Mouse (Mus musculus): ENCODE measurements around the gene Kazn.

Gene Kazn

DNA sequence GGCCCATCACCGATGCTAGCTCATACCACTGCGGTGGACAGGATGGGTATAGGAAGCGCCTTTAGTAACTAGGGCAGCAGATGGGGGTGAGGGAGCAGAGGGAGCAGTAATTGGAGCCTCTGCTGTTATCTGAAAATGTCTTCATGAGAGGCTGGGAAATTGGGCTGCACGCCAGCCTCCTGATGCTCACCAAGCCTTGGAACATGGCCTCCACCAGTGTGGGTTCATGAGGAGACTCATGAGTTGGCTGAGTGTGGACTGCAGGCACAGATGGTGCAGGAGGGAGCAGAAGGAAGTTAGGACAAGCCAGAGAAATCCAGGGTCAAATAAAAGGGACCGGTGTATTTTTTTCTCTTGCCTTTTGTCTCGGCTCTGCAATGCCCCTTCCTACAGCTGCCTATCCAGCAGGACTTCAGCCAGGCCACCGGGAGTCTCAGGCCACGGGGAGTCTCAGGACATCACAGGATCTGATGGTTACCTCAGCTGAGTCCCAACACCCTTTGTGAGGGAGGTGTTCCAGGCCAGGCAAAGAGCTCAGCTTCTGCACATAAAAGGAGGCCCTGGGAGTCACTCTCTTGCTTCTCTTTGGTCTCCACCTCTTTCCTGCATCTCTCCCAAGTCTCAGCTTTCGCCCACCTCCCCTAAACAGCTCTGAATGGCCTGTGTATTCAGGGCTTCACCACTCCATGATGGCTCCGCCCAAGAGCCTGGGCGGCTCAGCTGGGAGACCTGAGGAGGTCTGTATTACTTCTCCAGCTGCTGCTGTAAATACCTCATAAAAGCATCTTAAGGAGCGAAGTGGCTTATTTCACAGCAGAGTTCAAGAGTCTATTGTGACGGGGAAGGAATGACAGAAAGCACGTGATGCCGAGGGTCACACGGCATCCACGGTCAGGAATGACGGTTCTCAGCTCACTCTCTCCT, 178.5 kb downstream of the Kazn start:
- DNase-seq (ENCODE audit: extremely low read depth, low read depth, low spot score): no peak

DNA sequence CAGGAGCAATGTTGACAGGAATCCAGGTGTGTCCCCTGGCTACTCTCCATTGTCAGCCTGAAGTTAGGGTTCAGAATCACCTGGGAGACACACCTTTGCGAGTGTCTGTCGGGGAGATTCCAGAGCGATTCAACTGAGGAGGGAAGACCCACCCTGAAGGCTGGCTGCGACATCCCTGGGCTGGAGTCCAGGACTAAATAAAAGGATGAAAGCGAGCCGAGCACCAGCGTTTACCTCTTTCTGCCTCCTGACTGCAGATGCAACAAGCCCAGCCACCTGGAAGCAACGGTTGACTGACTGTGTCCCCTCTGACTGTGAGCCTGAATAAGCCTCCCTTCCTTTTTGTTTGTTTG, 179.4 kb downstream of the Kazn start:
- DNase-seq (ENCODE audit: extremely low read depth, low read depth, low spot score): no peak

DNA sequence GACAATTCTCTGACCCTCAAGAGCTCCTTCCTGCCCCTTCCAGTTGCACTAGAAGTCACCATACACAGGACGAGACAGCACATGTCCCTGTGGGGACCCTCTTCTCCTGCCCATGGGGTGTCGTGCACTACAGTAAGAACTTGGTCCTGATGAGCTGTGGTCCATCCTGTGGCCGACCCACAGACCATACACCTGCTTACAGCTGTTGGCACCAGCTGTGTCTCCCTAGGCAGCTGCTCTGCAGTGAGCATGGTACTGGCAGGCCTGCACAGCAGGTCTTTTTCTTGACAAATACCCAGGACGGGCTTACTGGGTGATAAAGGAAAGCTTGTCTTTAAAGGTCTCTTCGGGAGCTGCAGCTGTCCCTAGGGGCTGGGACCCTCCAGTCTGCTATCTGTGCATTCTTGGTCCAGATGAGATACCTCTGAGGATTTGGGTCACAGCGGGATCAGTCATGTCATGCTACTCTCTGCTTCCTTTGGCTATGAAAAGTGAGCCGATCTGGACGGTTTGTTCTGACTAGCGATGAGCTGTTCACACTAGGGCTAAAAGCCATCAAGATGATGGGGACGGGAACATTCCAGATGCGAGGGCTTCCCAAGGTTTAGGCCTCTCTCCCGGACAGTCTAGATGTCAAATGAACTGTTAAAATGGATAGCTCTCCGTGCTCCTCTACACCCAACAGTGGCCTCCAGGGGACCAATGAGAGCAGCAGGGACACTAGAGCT, 179.9 kb downstream of the Kazn start:
- DNase-seq (ENCODE audit: extremely low read depth, low read depth, low spot score): no peak

DNA sequence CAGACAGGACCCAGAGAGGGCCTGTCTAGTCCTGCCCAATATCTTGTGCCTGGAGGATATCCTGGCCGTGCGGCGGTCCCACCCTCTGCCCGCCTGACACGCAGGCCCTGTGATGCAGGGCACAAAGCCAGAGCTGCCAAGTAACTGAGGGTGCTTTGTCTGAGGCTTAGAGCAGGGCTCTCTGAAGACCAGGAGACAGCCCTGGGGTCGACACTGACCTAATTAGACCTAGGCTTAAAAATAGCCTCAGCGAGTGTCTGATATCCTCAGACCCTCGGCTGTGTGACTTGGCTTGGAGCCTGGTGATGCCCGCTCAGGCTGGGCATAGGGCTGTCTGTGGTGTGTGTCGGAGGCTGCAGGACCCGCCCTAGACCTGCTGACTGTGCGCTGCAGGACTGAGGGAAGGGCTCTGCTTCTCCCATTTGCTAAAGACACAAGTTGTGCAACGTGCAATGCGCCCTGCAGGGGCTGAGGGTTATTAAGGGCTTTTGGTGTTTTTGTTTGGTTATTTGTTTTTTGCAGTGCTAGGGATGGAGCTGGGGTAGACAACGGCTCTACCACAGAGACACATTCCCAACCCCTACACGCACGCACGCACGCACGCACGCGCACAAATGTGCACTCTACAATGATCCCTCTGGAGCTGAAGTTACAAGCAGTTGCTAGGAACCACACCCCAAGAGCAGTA, 181.5 kb downstream of the Kazn start:
- no peak for DNase-seq (ENCODE audit: extremely low read depth, low read depth, low spot score)

DNA sequence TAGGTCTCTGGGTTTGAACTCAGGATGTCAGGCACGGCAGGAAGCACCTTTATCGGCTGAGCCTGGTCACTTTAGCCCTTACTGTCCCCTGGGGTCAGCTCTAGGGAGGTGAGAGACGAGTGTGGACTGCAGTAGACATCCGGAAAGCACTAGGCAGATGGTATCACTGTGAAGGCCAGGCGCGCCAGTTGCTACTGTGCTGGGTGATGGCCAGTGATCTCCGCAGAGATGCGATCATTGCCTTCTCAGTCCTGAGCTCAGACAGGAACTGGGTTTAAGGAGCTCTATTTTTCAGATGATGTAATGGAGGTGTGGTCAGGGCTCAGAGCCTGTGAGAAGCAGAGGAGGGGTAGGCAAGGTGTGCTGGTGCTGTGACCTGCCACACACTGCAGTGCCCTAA, 183.6 kb downstream of the Kazn start:
- no peak for DNase-seq (ENCODE audit: extremely low read depth, low read depth, low spot score)

DNA sequence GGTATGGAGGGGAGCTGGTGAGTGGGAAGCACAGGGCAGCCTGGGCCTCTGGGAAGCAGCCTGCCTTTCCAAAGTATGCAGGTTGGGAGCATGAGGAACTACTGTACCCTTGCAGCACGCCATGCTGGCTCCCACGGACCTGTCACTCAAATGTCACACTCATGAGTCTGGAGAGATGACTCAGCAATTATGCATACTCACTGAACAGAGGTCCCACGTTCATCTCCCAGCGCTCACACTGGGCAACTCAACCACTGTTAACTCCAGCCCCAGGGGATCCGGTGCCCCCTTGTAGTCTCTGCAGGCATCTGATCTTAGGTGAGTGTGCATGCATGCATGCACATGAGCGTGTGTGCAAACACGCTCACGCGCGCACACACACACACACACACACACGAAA, 184.6 kb downstream of the Kazn start:
- DNase-seq (ENCODE audit: extremely low read depth, low read depth, low spot score): no peak

DNA sequence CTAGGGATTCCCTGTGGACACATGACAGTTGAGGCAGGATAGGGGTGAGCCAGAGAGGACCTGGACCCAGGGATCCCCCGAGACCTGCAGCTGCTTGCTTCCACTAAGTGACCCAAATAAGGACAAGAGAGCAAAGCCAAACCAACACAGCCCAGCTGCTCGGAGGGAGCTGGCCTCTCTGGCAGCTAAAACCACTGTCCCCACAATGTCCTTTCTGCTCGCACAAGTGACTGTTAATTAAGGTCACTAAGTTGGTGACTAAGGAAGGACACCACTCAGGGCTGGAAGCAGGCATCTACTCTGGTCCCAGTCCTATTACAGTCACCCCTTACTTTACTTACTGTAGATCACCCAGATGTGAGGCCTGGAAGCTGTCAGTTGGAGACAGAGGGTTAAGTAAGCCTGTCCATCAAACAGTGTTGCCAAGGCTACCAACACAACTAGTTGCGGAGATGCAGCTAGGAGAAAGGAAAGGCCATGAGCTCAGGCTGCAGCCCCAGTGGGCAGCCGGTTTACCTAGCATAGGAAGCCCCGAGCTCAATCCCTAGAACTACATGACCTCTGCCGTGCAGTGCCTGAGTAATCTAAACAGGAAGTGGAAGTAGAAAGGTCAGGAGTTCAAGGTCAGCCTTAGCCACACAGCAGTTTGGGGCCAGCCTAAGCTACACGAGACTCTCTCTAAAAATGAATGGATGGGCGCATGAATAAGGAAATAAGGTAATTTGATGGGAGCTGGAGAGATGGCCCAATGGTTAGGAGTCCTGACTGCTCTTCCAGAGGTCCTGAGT, 185.3 kb downstream of the Kazn start:
- DNase-seq (ENCODE audit: extremely low read depth, low read depth, low spot score): no peak

DNA sequence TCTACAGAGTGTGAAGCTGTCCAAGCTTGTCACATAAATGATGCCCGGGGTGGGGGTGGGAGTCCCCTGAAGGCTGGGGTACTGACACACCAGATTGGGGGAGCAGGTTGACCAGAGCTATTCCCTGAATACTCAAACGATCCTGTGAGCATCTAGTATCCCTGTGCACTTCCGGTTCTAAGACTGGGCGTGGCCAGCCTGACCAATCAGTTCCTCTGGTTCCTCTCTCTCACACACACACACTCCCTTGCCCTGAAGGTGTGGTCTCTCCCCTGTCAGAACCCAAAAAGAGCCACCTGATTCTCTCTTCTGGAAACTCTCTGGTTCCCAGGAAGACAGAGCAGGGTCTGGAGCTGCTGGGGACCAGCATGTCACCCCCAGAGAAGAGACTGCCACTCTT, 185.9 kb downstream of the Kazn start:
- no peak for DNase-seq (ENCODE audit: extremely low read depth, low read depth, low spot score)

DNA sequence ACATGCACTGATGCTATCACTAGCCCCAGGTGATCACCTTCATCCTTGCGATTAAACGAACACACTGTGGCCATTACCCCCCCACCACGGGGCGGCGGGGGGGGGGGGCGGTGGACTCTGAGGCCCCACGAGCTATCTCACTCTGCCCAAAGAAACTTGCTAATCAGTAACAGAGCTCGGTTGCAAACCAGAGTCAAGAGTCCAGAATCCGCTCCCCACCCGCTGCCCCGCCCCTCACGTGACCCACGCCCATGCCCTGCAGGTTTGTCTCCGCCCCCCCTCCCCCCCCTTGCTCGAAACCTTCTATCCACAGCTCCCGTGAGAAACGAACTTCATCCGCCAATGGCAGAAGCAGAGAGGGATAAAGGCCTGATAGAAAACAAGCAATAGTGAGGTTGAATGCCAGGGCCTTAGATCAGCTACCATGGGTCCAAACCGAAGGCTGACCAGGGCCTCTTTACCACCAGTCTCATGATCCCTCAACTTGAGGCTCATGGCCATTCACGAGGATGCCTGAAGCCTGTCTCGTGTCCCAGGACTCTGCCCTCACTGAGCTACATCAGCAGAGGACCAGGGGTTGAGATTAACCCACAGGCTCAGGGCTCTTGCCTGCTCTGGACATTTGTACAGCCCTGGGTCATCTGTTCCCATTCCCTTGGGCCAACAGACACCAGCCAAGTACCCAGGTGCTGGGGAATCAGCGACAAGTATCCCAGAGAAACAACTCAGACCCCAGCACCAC, 186.6 kb downstream of the Kazn start:
- no peak for DNase-seq (ENCODE audit: extremely low read depth, low read depth, low spot score)
